Mouse (Mus musculus) erythroblast, adult 5-6 weeks (primary cell): Measurements from ENCODE around the gene Gab2. TPM values are rescaled to one million over a fixed set of nuclear protein-coding genes. Genes with fewer than 3 reads are reported as not detected.

ENCODE experiments used
- ATAC-seq: replicated peaks from 2 replicates; pipeline ENCODE4 v1.8.0; 2016; ENCODE audit warnings: moderate number of reproducible peaks, mild to moderate bottlenecking, moderate TSS enrichment, inconsistent platforms; ENCODE audit not compliant: poor library complexity, low FRiP score, severe bottlenecking
- total RNA-seq, 2 experiments: library from RNA; stranded (forward) in 1 of 2; stranded (reverse) in 1 of 2; fragments of 150-400 nt in 1 of 2; fragments of 200-764, 138-1000 nt in 1 of 2; gene quantifications; 2 replicates each; pipeline versions ENCODE4 v1.2.3 to v1.2.4; 2015 to 2017; ENCODE audit warnings: low replicate concordance in 2 of 2

The Gab2 gene
- total RNA-seq, 2 experiments from 2014 or later: 3.3 to 4.9 TPM

DNA sequence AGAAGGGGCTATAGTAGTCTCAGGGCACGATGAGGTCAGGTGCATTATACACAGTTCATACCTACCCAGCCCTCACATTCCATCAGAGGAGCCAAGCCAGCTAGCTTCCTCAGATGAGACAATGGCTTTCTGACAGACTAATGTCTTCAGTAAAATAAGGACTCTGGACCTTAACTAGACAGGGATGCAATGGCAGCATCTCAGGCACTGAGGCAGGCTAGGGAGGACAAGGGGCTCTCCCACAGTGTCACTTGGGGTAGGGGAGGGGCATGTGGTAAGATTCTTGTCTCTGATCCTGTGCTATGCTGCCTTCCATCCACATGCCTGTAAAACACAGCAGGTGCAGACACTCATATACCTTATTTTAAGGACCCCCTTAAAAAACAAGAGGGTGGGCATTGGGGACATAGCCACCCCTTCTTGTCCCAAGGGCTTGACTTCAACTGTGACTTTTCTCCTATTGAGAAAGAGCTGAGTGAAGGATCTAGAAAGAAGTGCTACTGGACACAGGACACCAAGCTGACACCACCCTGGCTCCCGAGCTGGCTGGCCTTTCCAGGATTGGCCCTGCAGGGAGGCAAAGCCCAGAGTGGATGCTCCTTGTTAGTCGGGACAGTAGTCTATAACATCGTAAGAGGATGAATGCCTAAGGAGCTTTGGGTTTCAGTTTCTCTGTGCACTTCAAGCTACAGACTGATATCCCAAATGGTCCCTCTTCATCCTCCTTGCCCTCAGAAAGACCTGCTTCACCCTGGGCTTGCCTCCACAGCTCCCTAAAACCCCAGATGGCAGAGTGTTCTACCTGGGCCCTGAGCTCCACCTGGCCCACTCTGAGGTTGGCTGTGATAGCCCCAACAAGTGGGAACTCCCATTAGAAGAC lies 228.3 kb downstream of the Gab2 start:
- ATAC-seq: no peak

DNA sequence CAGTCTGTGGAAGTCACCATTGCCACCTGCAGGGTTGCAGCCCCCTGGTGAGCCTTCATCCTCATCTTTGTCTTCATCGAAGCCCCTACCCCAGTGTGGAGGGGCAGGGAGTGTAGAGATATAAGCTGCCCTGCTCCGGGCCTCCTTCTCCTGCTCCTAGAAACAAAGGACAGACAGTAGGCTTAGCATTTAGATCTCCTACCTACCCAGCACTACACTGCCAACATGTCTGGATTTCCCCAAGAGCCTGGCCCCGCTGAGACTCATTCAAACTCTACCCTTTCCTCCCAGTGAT lies 228.9 kb downstream of the Gab2 start:
- ATAC-seq: no peak

DNA sequence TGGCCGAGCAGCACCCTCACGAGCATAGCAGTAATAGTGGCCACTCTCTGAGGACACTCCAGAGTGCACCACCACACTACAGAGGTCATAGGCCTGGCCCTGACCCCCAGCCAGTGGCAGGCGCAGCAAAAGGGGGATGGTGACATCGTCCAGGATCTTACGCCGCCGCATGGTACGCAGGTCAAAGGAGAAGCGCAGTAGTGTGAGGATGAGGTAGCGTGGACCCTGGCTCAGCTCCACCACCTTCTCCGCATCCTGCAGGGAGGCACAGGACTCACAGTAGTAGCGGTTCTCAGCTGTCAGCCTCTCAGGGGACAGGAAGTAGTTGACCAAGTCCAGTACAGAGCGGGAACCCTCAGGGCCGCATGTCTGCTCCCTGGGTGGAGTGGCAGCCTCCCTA lies 230.2 kb downstream of the Gab2 start:
- ATAC-seq: no peak

DNA sequence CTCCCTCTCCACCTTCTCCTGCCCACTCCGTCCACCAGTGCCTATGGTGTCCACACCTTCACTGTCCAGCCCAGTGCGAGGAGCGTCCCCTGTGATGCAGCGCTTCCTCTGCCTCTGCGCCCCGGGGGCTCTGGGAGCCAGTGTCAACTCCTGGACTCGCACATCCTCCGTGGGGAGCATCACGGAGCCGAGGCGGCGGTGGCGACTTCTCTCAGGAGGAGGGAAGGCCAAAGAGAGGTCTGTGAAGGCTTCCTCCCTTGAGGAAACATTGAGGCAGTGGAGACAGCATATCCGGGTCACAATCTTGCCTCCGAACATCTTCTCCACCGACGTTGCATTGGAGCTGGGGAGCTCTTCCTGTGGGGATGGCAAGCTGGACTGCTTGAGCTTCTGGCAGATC lies 230.8 kb downstream of the Gab2 start:
- no peak for ATAC-seq

DNA sequence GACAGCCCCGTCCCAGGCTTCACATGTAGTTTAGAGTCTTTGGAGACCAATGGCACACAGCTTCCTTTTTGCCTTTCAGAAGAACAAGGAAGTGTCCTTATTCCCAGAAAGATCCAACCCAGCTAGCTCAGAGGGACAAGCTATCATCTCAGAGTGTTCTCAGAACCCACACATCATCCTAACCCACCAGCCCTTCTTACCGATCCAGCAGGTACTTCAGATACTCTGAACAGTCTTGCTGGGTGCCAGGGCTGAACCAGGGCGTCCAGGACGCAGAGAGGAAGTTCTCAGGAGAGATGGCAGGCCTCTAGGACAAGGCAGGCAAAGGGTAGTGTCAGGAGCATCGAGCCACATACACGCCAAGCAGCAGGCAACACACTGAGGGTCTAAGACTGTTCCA lies 231.5 kb downstream of the Gab2 start:
- no peak for ATAC-seq

DNA sequence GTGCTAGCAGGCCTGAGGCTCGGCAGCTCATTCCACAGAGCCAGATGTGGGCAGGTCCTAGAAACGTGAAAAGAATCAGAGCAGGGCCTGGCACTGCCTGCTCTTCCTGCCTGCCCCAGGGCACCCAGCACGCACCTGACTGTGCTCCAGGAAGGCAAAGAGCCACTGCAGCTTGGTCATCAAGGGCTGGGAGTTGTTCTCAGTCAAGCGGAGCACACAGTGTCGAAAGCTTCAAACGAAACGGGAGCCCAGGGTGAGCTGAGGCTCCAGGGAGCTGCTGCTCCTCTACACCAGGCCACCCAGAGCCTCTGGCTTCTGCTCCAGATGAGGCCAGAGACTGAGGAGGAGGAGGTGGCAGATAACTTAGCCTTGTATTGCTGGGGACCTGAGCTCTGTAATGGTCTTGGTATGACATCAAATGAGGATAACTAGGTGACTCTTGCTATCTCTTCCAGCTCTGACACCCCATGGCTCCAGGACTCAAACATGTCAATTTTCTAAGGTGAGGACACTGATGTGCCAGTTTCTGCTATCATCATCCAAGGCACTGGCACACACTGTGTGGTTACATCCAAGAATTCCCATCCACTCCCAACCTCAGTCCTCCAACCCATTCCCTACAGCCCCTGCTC lies 232.1 kb downstream of the Gab2 start:
- ATAC-seq: no peak

DNA sequence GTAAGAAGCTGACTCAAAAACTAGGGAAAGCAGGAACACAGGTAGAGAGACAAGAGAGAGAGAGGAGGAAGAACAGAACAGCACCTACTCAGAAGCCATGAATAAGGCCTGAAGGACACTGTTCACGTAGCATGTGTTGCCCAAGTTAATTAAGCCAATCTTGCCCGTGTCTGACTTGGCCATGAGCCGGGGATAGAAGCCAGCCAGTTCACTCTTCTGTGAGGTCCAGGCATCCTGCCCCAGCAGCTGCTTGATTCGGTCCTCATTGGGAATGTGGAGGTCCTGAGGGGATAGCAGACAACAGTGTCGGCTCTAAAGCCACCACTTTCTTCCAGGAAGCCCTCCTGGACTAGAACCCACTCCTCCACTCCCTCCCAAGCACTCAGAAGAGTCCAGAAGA lies 233.3 kb downstream of the Gab2 start:
- no peak for ATAC-seq

DNA sequence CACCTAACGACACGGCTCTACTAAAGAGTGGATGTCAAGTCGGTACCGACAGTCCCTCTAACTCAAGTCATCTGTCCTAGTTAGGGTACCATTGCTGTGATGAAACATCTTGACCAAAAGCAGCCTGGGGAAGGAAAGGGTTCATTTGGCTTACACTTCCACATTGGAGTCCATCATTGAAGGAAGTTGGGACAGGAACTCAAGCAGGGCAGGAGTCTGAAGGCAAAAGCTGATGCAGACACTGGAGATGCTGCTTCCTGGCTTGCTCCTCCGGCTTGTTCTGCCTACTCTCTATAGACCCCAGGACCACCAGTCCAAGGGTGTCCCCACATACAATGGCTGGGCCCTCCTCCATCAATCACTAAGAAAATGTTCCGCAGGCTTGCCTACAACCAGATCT lies 234.3 kb downstream of the Gab2 start:
- ATAC-seq: no peak

DNA sequence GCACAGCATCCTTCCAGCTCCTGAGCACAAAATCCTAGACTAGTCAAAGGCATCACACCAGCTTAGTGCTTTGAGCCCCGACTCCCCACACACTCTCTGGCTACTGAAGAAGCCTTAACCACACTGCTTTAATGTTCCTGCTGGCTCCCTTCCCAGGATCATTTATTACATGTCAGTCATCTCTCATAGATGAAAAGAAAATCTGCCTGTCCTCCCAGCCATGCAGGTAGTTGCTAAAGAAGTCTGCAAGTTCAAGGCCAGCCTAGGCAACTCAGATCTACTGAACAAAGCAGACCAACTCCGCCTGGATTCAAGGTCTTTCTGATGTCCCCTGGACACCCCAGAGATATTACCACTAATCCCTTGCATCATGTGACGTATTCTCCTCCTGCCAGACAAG lies 236.3 kb downstream of the Gab2 start:
- ATAC-seq: no peak

DNA sequence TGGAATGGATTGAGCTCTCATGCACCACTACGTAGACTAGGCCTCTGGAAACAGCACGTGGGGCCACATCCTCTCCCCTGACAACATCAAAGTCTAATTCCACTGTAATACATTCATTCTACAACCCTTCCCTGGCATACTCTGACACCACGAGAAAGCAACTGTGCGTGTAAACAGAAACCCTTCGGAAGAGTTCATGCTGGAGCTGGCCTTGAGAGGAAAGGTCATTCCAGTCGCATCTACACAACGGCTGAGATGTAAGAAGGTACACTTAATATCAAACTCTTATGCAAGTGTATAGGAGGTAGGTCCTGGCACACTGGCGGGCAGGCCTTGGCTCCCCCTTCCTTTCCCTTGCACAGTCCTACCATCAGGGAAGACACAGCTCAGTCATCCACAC lies 243.0 kb downstream of the Gab2 start:
- no peak for ATAC-seq

DNA sequence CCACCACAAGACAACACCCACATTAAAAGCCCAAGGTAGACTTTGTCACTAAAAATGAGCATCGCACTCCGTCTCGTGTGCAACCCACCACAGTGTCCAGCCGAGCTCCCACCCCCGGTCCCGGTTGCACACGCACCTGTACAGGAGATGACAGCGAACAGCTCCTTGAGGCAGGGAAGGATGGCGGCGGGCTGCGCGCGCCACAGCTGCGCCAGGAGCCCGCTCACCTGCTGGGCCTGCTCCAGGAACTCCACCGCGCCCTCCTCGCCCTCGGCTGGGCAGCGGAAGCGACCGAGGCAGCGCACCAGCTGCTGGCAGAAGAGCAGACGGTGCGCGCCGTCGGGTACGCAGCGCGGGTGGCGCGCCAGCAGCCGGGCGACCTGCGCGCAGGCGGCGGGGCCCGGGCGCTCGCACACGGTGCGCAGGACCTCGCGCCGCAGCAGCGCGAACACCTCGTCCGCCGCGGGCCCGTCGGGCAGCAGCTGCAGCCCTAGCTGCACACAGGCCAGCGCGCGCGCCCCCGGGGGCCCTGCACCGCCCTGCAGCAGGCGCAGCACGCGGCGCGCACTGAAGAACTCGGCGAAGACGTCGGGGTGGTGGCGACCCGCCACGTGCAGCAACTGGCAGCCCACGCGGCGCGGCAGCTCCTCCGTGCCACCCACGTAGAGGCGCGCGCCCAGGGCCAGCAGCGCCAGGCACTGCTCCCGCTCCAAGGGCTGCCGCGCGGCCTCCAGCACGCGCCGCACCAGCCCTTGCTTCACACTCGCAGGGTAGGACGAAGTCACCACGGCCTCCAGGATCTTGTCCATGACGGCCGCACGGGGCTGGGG lies 244.0 kb downstream of the Gab2 start:
- no peak for ATAC-seq

DNA sequence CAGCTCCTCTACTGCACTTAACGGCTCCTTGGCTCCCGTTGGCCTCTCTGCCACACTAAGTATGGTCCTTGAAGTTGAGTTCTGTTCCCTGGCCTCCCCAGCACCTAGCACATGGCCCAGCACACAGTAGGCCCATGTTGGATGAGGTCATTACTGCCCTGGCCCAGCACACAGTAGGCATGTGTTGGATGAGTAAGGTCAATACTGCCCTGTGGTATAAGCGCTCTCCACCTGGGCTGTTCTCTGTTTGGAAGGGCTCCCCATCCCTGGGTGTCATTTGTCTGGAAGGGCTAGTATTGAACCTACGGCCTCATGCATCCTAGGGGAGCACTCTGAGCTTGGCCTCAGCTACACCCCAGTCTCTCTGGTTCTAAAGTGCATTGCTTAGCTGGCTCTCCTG lies 246.0 kb downstream of the Gab2 start:
- ATAC-seq: no peak

DNA sequence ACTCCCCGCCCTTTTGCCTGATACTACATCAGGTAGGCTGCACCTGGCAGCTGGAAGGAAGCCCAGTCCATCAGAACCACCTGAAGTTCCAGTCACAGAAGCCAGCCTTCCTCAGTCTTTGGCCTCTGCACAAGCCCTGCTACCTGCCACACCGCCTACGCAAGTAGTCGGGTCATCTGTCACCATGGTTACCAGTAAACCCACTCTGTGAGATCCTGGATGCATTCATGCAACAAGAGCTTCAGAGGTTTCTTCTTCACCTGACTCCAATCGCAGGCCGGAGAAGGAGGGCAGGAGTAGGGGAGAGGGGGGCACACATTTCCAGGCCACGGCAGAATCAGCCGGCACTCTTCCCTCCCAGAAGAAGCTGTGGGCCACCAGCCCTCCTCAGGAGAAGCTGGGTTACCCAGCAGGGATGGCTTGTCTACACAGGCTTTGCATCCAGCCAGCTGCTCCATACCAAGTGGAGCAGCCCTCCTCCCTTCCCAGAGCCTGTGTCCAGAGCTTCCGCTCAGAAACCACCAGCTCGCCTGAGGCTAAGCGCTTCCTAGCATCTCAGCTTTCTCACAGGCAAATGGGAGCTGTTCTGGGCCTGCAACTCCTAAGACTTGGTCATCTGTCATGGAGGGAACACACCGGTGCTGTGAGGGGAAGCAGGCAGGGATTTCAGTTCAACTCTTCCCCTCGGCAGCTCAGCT lies 247.7 kb downstream of the Gab2 start:
- ATAC-seq: no peak

DNA sequence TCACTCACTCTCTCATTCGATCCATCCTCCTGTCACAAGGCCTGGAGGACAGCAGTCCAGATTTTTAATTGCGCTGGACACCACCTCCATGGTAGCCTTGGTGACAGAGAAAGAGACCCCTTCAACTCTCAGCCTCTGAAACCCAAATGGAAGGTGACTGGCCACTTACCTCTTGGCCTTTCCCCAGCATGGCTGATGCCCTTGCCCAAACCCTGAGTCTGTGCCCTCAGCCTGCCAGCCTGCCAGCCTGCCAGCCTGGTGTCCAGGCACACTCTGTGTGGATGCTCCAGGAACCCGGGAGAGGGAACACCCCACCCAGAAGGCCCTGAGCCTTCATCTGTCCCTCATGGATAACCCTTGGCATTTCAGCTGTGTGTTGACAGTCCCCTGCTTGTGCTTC lies 248.3 kb downstream of the Gab2 start:
- ATAC-seq: no peak

DNA sequence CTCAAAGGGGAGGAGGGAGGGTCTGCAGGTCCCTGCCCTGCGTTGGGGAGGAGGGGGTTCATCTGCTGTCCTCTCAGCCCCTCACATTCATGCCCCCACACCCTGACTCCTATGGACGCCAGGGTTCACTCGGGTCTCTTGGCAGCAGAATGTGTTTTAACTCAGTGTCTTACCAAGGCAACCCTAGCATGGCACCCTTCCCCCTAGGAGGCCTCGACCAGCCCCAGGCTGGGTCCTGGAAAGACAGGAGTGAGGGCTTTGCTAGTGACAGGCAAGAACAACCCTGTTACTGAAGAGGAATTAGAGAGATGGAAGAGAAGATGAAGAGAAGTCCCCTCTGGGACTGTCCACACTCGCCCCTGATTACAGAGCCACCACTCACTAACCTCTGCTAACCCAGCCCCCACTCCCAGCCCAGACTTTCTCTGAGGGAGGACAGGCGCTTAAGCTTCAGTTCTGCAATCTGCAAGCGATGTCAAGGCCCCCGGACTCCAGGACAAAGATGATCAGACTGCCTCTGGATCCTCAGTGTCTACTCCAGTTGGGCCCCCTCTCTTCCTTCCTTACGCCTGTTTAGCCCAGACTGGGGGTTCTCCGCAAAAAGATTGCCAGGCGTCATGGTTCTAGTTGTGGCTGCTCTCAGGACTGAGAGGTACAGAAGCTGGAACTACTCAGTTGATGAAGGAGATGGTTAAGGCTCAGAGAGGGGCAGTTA lies 249.7 kb downstream of the Gab2 start:
- ATAC-seq: no peak

DNA sequence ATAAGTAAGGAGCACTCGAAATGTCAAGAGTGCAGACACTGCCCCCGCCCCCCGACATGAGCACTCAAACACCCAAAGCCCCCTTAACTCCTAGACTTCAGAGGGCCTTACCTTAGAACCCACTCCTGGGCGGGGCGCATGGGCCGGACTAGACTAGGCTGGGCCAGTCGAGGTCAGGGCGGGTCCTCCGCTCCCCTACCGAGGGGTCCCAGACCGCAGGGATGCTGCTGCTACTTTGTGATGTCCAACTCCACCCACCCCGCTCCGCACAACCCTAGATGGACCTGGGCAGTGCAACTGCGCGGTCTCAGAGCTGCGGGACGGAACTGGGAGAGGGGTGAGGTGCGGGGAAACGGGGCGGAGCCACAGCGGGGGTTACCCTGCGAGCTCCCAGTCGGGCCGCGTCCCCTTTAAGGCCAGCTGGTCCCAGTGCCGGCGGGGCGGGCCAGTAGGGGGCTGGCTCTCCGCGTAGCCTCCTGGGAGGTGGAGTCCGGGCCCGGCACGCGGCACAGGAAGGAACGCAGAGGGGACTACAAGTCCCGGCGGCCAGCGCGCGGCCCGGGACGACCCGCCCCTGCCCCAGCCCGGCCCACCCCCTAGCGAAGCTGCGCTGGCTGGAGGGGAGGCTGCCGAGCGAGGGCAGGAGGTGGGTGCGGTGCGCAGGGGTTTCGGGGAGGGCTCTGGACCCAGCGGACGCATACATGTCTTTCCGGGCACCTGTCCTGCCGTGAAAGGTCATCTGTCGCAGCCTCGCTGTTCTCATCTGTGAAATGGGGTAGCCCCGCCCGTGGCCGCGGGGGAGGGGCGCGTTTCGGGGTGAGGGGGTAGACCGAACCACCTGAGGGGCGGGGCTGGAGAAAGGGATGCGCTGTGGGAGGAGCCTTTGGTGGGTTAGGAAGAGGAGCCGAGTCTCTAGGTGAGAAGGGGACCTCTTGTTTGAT lies 250.6 kb downstream of the Gab2 start, which contains the start of the genes Usp35 and Kctd21:
TSS of gene Usp35 (minus strand) at position 295 of the 941 bp plus-strand sequence.
TSS of gene Kctd21 (plus strand) at position 602 of the 941 bp plus-strand sequence.
- peak; percentile 96 for ATAC-seq

DNA sequence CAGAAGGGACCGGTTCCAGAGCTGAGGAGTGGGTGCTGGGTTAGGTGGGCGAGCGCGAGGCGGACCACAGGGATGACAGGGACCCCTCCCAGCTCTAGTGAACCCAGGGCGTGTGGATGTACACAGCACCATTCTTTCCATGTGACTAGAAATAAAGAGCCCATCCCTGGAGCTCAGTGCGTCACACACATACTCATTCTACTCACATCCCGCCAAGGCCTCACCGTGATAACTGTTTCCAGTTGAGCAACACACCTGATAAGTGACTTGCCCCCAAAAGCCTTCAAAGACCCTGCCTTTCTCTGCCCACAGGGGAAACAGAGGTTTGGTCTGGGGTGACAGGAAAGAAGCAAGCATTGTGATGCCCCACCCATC lies 251.3 kb downstream of the Gab2 start:
- ATAC-seq: no peak

DNA sequence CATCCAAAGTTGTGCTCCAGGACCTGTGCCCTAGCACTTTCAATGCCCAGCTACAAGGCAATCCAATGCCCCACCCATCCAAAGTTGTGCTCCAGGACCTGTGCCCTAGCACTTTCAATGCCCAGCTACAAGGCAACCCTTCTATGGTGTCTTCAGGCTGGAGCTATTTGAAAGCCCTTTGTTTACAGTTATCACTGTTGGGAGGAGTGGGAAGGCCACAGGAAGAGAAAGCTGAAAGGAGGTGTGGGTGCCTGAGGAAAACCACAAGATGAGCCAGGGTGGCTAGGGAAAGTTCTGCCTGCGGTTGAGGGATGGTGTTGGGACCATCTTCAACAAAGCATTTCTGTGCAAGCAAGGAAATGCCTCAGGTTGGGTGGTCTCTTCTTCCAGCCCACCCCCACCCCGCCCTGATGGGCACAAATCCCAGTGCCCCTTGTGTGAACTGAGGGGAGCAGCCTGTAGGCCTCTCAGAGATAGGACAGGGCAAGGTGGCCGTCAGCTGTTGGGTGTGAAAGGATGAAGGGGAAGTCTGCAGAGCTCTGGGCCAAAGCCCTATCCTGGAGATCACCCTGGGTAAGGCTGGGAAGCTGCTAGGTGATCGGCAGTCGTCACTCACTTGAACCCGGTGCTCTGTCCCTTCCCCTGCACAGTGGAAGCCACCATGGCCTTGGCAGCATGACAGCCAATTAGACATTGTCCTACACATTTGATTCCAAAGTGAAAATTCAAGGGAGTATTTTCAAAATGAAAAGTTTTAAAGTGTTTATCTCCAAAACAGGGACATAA lies 251.9 kb downstream of the Gab2 start:
- no peak for ATAC-seq
